Mouse (Mus musculus) 3134 (cell line): Measurements from ENCODE around the gene Amfr.

Experiments used
- DNase-seq: peaks from one replicate; pipeline ENCODE4 v3.0.0-alpha.2; 2011; ENCODE audit warnings: low spot score; ENCODE audit not compliant: insufficient read length; ENCODE audit errors: extremely low read depth

Amfr gene

DNA sequence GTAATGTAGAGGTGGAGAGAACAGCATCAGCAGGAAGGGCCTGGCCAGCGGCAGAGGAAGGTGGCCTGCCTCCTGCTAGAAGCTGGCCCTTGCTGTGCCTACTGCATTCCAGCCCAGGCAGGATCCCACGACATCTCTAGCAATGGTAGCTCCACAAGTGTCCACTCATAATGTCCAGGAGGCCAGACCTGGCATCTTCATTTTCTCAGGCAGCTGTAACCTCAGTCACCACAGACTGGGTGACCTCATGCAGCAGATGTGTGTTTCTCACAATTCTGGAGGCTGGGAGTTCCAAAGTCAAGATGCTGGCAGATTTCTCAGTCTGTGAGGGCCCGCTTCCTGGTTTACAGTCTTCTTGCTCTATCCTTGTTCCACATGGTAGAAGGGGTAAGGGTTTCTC, 74.4 kb downstream of the Amfr start:
- peak; percentile 45 for DNase-seq

- DNase-seq: no peak
Measured at GRCm38 (mm10) chr8:93933288-93933687, 79.4 kb downstream of the Amfr start.

DNA sequence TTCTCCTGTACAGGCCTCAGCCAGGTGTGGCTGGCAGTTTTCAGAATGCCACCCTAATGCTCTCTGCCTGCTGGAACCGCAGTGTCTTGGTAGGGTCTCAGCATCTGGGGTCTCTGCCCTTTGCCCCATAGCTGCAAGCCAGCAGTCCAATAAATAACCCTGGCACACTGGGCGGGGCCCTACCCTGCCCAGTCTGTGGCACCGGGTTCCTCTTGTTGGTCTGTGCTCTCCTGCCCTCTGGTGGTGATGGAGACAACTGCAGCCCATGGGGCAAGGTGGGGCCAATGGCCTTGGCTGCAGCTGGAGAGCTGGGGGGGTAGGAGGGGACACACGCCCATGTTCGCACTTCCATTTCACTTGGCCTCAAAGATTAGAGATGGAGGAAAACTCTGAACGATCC, 79.8 kb downstream of the Amfr start:
- DNase-seq: peak; percentile 58

DNA sequence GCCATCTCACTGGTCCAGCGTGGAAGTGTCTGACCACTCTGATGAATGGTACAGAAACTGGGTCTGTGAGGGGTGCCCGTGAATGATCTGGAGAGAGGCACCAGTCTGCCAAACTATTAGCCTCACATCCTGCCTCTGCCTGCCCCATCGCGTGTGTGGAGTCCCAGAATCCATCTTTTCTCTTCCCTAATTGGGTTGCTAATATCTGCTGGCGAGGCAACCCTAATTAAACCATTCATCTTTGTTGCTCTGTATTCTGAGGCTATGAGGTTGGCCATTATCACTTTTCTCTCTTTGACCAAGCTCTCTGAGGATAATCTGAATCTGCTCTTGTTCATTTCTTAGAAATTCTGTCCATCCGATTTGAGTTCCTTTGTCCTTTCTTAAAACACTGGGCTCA, 81.3 kb downstream of the Amfr start:
- DNase-seq: no peak

- no peak for DNase-seq
Measured at GRCm38 (mm10) chr8:93929233-93929632, 83.4 kb downstream of the Amfr start.

GRCm38 (mm10) chr8:93925513-93925912, 87.1 kb downstream of the Amfr start:
- DNase-seq: no peak

DNA sequence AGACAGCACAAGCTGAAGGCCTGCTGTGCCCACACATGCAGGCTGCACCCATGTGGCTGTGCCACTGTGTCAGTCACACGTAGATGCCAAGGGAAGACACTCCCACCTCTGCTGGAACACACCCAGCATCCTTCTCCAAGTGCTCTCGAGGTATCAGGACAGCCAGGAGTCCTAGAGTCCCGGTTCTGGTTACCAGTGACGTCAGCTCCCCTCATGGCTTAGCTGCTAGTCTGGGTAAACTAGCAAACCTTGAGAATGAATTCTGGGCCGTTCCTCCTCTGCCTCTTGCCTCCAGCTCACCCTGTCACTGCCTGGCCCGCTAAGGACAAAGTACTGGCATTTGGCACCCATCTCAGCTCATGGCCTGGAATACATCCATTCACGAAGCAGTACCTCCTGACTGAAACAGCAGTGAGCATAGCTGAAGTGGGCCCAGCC, 88.7 kb downstream of the Amfr start:
- no peak for DNase-seq
